Mouse (Mus musculus) heart, adult 2 months (tissue): ENCODE measurements around the gene Polr1b. TPM values are rescaled to one million over a fixed set of nuclear protein-coding genes. Genes with fewer than 3 reads are reported as not detected.
A peak's percentile ranks its signal among the peaks of the same experiment; 100 is the strongest.

Source experiments
- DNase-seq, 2 experiments: peaks; one replicate each; pipeline ENCODE4 v3.0.0; 2021
- H3K27ac ChIP-seq: fragments of 200-600 bp; 2 replicates; pipeline ENCODE4 v1.8.1; 2022
- H3K27me3 ChIP-seq: fragments of 200-500 bp; 2 replicates; pipeline ENCODE4 v1.6.1; 2012; ENCODE audit warnings: mild to moderate bottlenecking, low read length, inconsistent platforms, mixed read lengths; ENCODE audit not compliant: control insufficient read depth, insufficient read depth
- H3K36me3 ChIP-seq: fragments of 200-500 bp; 2 replicates; pipeline ENCODE4 v1.6.1; 2012; ENCODE audit warnings: low read length, inconsistent platforms; ENCODE audit not compliant: control insufficient read depth, insufficient read depth
- H3K4me1 ChIP-seq: fragments of 200-500 bp; 2 replicates; pipeline ENCODE4 v1.6.1; 2011; ENCODE audit warnings: low read length; ENCODE audit not compliant: control insufficient read depth, insufficient read depth
- H3K4me3 ChIP-seq: fragments of 200-600 bp; 2 replicates; pipeline ENCODE4 v1.8.1; 2022
- H3K79me2 ChIP-seq: fragments of 200-500 bp; replicated peaks from 2 replicates; pipeline ENCODE4 v1.6.1; 2012; ENCODE audit warnings: mild to moderate bottlenecking, inconsistent platforms, low read length, moderate library complexity, mixed read lengths; ENCODE audit not compliant: control insufficient read depth, insufficient read depth
- H3K9ac ChIP-seq: fragments of 200-500 bp; 2 replicates; pipeline ENCODE4 v1.6.1; 2012; ENCODE audit warnings: low read depth, mild to moderate bottlenecking, control low read depth, inconsistent platforms, low read length, mixed read lengths
- CTCF ChIP-seq: fragments of 200-600 bp; IDR thresholded peaks from 2 replicates; pipeline ENCODE4 v1.8.1; 2022; ENCODE audit warnings: antibody characterized with exemption, mild to moderate bottlenecking, moderate library complexity
- EP300 ChIP-seq: fragments of 200-500 bp; IDR thresholded peaks from 2 replicates; pipeline ENCODE4 v1.6.1; 2011; ENCODE audit warnings: low read depth, low read length, control low read depth; ENCODE audit not compliant: insufficient read depth
- POLR2A ChIP-seq: fragments of 200-500 bp; IDR thresholded peaks from 2 replicates; pipeline ENCODE4 v1.6.1; 2011; ENCODE audit warnings: mild to moderate bottlenecking, low read depth, low read length, control low read depth; ENCODE audit not compliant: insufficient read depth
- WGBS: fragments of 180-500 bp; shearing (Covaris S2); methylation state at CpG from one replicate; pipeline ENCODE4 v1.1.7; 2018; 5-methylcytosine and 5-hydroxymethylcytosine counted together
- intact Hi-C: fragments of 180-260 bp; cut with DNase I; formaldehyde crosslinking; loops from one replicate; pipeline ENCODE4 v1.15.1; 2025
- polyA plus RNA-seq: library from polyadenylated mRNA; depleted of rRNA; stranded (reverse); fragments of >200 nt; gene quantifications from 2 replicates; pipeline ENCODE4 v1.2.3, GENCODE M21; 2012
- total RNA-seq, 2 experiments: library from RNA; stranded (reverse); gene quantifications; 2 replicates each; pipeline ENCODE4 v1.2.3; 2021

Gene Polr1b
- total and polyA plus RNA-seq, 3 experiments = 10.2 to 10.7 (median 10.6) TPM

GRCm38 (mm10) chr2:129129412-129129929 is 28.7 kb downstream of the Polr1b start, which contains the start of gene Chchd5:
Gene Chchd5 (plus strand): TSS chr2:129129700.
- TF ChIP-seq CTCF (no peak), EP300 (no peak), POLR2A (peak; percentile 85)
- Histone ChIP-seq H3K36me3 (no peaks in the 10 kb centered on the region), H3K79me2 (no peaks in the 10 kb centered on the region), H3K9ac (peak within 1 kb of the TSS; percentile 76), H3K27ac (peak within 1 kb of the TSS; percentile 92), H3K27me3 (no peaks in the 10 kb centered on the region), H3K4me1 (peaks cover 3% of the 10 kb centered on the region), H3K4me3 (peak within 1 kb of the TSS; percentile 70)
- intact Hi-C loops = loop anchor here (1.0 to 5.0 kb wide), 4 partner anchors 28 to 162 kb away; partner anchors contain the start of genes Gm10762, Slc20a1, Ttl and Zc3h6
- DNase-seq = peak; percentile 87 to 95
- under 1% methylated on average over 35 of the region's 35 CpGs for WGBS

- H3K4me3 ChIP-seq = peak overlapping the region; percentile 70
- DNase-seq = peak; percentile 28 to 36
- 25% methylated on average over 18 of the region's 18 CpGs for WGBS
- H3K4me1 ChIP-seq = peaks cover 3% of the 10 kb centered on the region
- H3K36me3 ChIP-seq = no peaks in the 10 kb centered on the region
- peak overlapping the region; percentile 39 for H3K9ac ChIP-seq
- TF ChIP-seq CTCF = no peak
- TF ChIP-seq EP300 = no peak
- TF ChIP-seq POLR2A = no peak
- H3K27ac ChIP-seq = peak overlapping the region; percentile 92
- H3K27me3 ChIP-seq = no peaks in the 10 kb centered on the region
- intact Hi-C loops = loop anchor here (1.0 to 5.0 kb wide), 4 partner anchors 29 to 163 kb away; partner anchors contain the start of genes Gm10762, Slc20a1, Ttl and Zc3h6
- no peaks in the 10 kb centered on the region for H3K79me2 ChIP-seq
Measured at GRCm38 (mm10) chr2:129129987-129130545, 29.3 kb downstream of the Polr1b start.

GRCm38 (mm10) chr2:129130776-129131175 is 30.0 kb downstream of the Polr1b start:
- no peak overlapping the region; the same call in 1 of the 2 replicates for H3K4me3 ChIP-seq
- no peak for TF ChIP-seq EP300
- no peak for TF ChIP-seq CTCF
- TF ChIP-seq POLR2A = no peak
- H3K4me1 ChIP-seq = peaks cover 3% of the 10 kb centered on the region
- intact Hi-C loops = no loop called here
- 98% methylated on average over 2 of the region's 2 CpGs for WGBS
- no peak for DNase-seq
- H3K27me3 ChIP-seq = no peaks in the 10 kb centered on the region
- no peak overlapping the region for H3K27ac ChIP-seq
- H3K9ac ChIP-seq = no peak overlapping the region
- no peaks in the 10 kb centered on the region for H3K79me2 ChIP-seq
- H3K36me3 ChIP-seq = no peaks in the 10 kb centered on the region

GRCm38 (mm10) chr2:129132231-129132630 is 31.4 kb downstream of the Polr1b start:
- H3K4me3 ChIP-seq = no peak overlapping the region
- intact Hi-C loops = no loop called here
- TF ChIP-seq CTCF (0 out of 2 replicates have a peak, but pooled peaks have one; percentile 15), POLR2A (no peak), EP300 (no peak)
- H3K36me3 ChIP-seq = no peaks in the 10 kb centered on the region
- WGBS = 92% methylated on average over 7 of the region's 7 CpGs
- H3K27me3 ChIP-seq = no peaks in the 10 kb centered on the region
- H3K79me2 ChIP-seq = no peaks in the 10 kb centered on the region
- no peak for DNase-seq
- no peak overlapping the region for H3K9ac ChIP-seq
- peaks cover 3% of the 10 kb centered on the region for H3K4me1 ChIP-seq
- no peak overlapping the region for H3K27ac ChIP-seq

- H3K4me3 ChIP-seq = no peak overlapping the region
- intact Hi-C loops = no loop called here
- peaks cover 3% of the 10 kb centered on the region for H3K4me1 ChIP-seq
- H3K36me3 ChIP-seq = no peaks in the 10 kb centered on the region
- H3K27ac ChIP-seq = no peak overlapping the region
- no peak for DNase-seq
- TF ChIP-seq EP300 (no peak), POLR2A (no peak), CTCF (no peak)
- no peaks in the 10 kb centered on the region for H3K27me3 ChIP-seq
- H3K79me2 ChIP-seq = no peaks in the 10 kb centered on the region
- no peak overlapping the region for H3K9ac ChIP-seq
- 89% methylated on average over 14 of the region's 14 CpGs for WGBS
Measured at GRCm38 (mm10) chr2:129133006-129133805, 32.4 kb downstream of the Polr1b start.

GRCm38 (mm10) chr2:129139906-129140305 is 39.1 kb downstream of the Polr1b start:
- Histone ChIP-seq H3K79me2 (no peaks in the 10 kb centered on the region), H3K4me3 (no peak overlapping the region), H3K36me3 (no peaks in the 10 kb centered on the region), H3K4me1 (no peaks in the 10 kb centered on the region), H3K27me3 (no peaks in the 10 kb centered on the region), H3K9ac (no peak overlapping the region), H3K27ac (no peak overlapping the region)
- intact Hi-C loops = no loop called here
- 77% methylated on average over 10 of the region's 10 CpGs for WGBS
- TF ChIP-seq EP300 = no peak
- TF ChIP-seq POLR2A = no peak
- TF ChIP-seq CTCF = no peak
- no peak for DNase-seq
